In the genomic region with DNA sequence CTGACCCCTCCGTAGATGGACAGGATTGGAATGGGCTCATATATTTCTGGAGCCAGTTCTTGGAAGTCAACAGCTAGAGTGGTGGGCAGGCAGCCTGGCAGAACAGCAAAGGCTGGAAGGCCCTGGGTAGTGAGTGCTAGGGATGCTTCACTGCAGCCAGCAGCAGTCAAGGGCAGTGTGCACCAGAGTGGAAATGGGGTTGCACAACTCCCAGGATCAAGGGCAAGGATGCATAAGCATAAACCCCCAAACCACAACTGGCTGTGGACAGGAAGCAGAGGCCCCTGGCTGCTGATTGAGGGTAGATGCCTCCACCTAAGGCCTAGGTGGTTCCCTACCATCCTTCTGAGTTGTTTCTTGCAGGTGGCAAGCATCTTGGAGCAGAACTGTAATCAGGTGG, we compare ENCODE assay signal across 21 mouse cellular contexts. TPM values are rescaled to one million over a fixed set of nuclear protein-coding genes. Genes with fewer than 3 reads are reported as not detected.
DNase-seq lines count a peak whose midpoint lies in the region; ATAC-seq and TF ChIP-seq lines count a peak whose summit lies in the region.
"Had no signal": no experiment of that assay in that cellular context is flagged by ENCODE, and none has a peak within 500 bp of the region (broad histone marks: within the 10 kb centered on the region; RNA-seq: fewer than 3 reads in every experiment).

No protein-coding gene starts in this region.

- in situ Hi-C loops in CH12.LX (cut with MboI; ENCODE audit: low pct_ligation_motif_present, low pct_unique_long_range_greater_than_20kb, low sequenced_read_pairs): no loop called here

- no peaks in the 10 kb centered on the region for H3K9me3 ChIP-seq in liver, postnatal 0 days (ENCODE audit: low read length)
- H3K9me3 ChIP-seq in CH12.LX (replicated peaks; ENCODE audit: low read length): no peaks in the 10 kb centered on the region

- no peaks in the 10 kb centered on the region for H3K27me3 ChIP-seq in liver, postnatal 0 days (ENCODE audit: insufficient read depth, low read length)
- H3K27me3 ChIP-seq in CH12.LX (replicated peaks): no peaks in the 10 kb centered on the region

- 79% methylated on average over 1 of the region's 1 CpGs for WGBS in liver, postnatal 0 days (ENCODE audit: insufficient replicate concordance)

- H3K4me2 ChIP-seq in liver, postnatal 0 days (ENCODE audit: low read depth, low read length): no peak overlapping the region
- no peak overlapping the region for H3K4me2 ChIP-seq in CH12.LX (ENCODE audit: insufficient read depth, low read depth, poor library complexity, severe bottlenecking)

- no peaks in the 10 kb centered on the region for H3K79me2 ChIP-seq in CH12.LX (replicated peaks; ENCODE audit: control insufficient read depth, extremely low read depth, insufficient read depth, poor library complexity, severe bottlenecking)

- H3K4me1 ChIP-seq in liver, postnatal 0 days (ENCODE audit: insufficient read depth): no peaks in the 10 kb centered on the region
- peaks cover 0 to 14% of the 10 kb centered on the region in 2 experiments; a peak in 2 of 4 replicates for H3K4me1 ChIP-seq in CH12.LX (ENCODE audit: control insufficient read depth in 1 of 2, insufficient read depth in 2 of 2)

- 0 out of 2 replicates have a peak, but pooled peaks have one; percentile 3 for TF ChIP-seq CTCF in liver, postnatal 0 days (IDR thresholded peaks at IDR 0.05; ENCODE audit: low read depth)
- no peak for TF ChIP-seq CTCF in CH12.LX (conservative IDR thresholded peaks at IDR 0.05 in 1 of 2, IDR thresholded peaks at IDR 0.05 in 1 of 2; ENCODE audit: low read depth in 2 of 2, low read length in 2 of 2)

- no peak overlapping the region for H3K9ac ChIP-seq in liver, postnatal 0 days (replicated peaks)
- no peak overlapping the region for H3K9ac ChIP-seq in CH12.LX (ENCODE audit: insufficient read depth, low read depth)

- no peak for TF ChIP-seq RAD21 in CH12.LX (IDR thresholded peaks at IDR 0.05; ENCODE audit: low read depth, low read length)

- dilution Hi-C loops in CH12.LX (cut with MboI; ENCODE audit: extremely low pct_ligation_motif_present, extremely low pct_unique_long_range_greater_than_20kb, low sequenced_read_pairs): no loop called here

- ATAC-seq in liver, postnatal 0 days: no peak
- ATAC-seq in common myeloid progenitor, adult 5-6 weeks (replicated peaks; ENCODE audit: low read depth, poor library complexity, severe bottlenecking): peak; percentile 87

- TF ChIP-seq POLR2A in CH12.LX (IDR thresholded peaks at IDR 0.05; ENCODE audit: low read depth, low read length): no peak

- peak; percentile 38 for DNase-seq in adrenal gland, adult 2 months
- DNase-seq in adrenal gland, adult 18-20 months (ENCODE audit: low spot score in 2 of 2): no peak
- peak; percentile 16 for DNase-seq in liver, postnatal 0 days
- DNase-seq in liver (no peak), CH12.LX (ENCODE audit: extremely low read depth) (no peak)
- DNase-seq in neural tube, embryonic 10.5 days (ENCODE audit: extremely low spot score, low spot score): no peak
- no peak for DNase-seq in retina, postnatal 1 day
- DNase-seq: cerebellum, adult 9-10 months; heart, adult 18-20 months; kidney, adult 9 months; layer of hippocampus, adult 9-11 months; right cerebral cortex, postnatal 25 days; thymus, adult 18-20 months had no signal

- H3K4me3 ChIP-seq in liver, postnatal 0 days (ENCODE audit: low read depth, low read length): no peak overlapping the region
- H3K4me3 ChIP-seq in CH12.LX (replicated peaks in 1 of 3; ENCODE audit: low read depth in 2 of 3, low read length in 2 of 3, poor library complexity in 1 of 3): no peak overlapping the region

- H3K36me3 ChIP-seq in liver, postnatal 0 days (replicated peaks; ENCODE audit: insufficient read depth, low read length): peaks cover 7% of the 10 kb centered on the region
- peaks cover 8 to 40% of the 10 kb centered on the region in 2 experiments for H3K36me3 ChIP-seq in CH12.LX (replicated peaks in 1 of 2; ENCODE audit: control insufficient read depth in 1 of 2, insufficient read depth in 1 of 2, low read length in 1 of 2)

- no peak overlapping the region for H3K27ac ChIP-seq in liver, postnatal 0 days (ENCODE audit: low read depth)
- no peak overlapping the region for H3K27ac ChIP-seq in CH12.LX (ENCODE audit: insufficient read depth, low read depth)
- H3K27ac ChIP-seq: macrophage had no signal

- TF ChIP-seq EP300 in liver, postnatal 0 days (IDR thresholded peaks at IDR 0.05; ENCODE audit: low read depth): no peak
- no peak for TF ChIP-seq EP300 in CH12.LX (IDR thresholded peaks at IDR 0.05; ENCODE audit: low read length)

TF ChIP-seq in CH12.LX, 34 proteins besides CTCF, POLR2A, EP300 and RAD21:
- TF ChIP-seq POLR2AphosphoS2 (IDR thresholded peaks at IDR 0.05; ENCODE audit: low read depth, low read length) (0 out of 2 replicates have a peak, but pooled peaks have one; percentile 10), KAT2A (IDR thresholded peaks at IDR 0.05; ENCODE audit: insufficient replicate concordance, low read length) (no peak), IRF4 (IDR thresholded peaks at IDR 0.05; ENCODE audit: low read depth, low read length) (no peak), TBP (conservative IDR thresholded peaks at IDR 0.05; ENCODE audit: low read depth, low read length) (no peak), ZC3H11A (IDR thresholded peaks at IDR 0.05; ENCODE audit: low read depth, low read length) (no peak), ZKSCAN1 (IDR thresholded peaks at IDR 0.05; ENCODE audit: borderline replicate concordance, low read depth, low read length) (no peak), MXI1 (IDR thresholded peaks at IDR 0.05; ENCODE audit: low read depth, low read length) (no peak)

RNA-seq across cellular contexts. Expression of a gene that starts 12.4 kb away (rescaled TPM):
- total RNA-seq in adrenal gland, adult 2 months (2021): not detected
- not detected in 2 replicates for polyA plus RNA-seq in adrenal gland, adult 2 months (2012; rRNA removed)
- not detected for total RNA-seq in adrenal gland, adult 18-20 months (2021)
- polyA plus RNA-seq in liver, postnatal 0 days (2015; fragmentation: Nextera tagmentation; extraction: Ambion mirVana): not detected in 2 replicates
- total RNA-seq in CH12.LX (2012; rRNA removed): not detected in 2 replicates
- 0.11 TPM in 1 of 2 replicates, not detected in the other for total RNA-seq in CH12.LX (2014; rRNA removed)
- polyA plus RNA-seq in CH12.LX (2012; ENCODE audit: insufficient read length, low read depth): 0.11 TPM in 1 of 2 replicates, not detected in the other
- not detected in 2 replicates for total RNA-seq in common myeloid progenitor, adult 5-6 weeks (2017)
- total RNA-seq: heart, adult 18-20 months; liver, adult 2 months; monocyte, adult 5-6 weeks had no signal
- polyA plus RNA-seq: brain, embryonic 14.5 days; heart, postnatal 0 days; macrophage had no signal

RNA-seq across cellular contexts. Expression of a gene that starts 46.1 kb away (rescaled TPM):
- total RNA-seq in adrenal gland, adult 2 months (2021): not detected
- polyA plus RNA-seq in adrenal gland, adult 2 months (2012; rRNA removed): not detected in 2 replicates
- total RNA-seq in adrenal gland, adult 18-20 months (2021): not detected
- polyA plus RNA-seq in liver, postnatal 0 days (2015; fragmentation: Nextera tagmentation; extraction: Ambion mirVana): not detected in 2 replicates
- total RNA-seq in CH12.LX (2012; rRNA removed): not detected in 2 replicates
- 0.09 TPM in 1 of 2 replicates, not detected in the other for total RNA-seq in CH12.LX (2014; rRNA removed)
- 0.18 TPM in 1 of 2 replicates, not detected in the other for polyA plus RNA-seq in CH12.LX (2012; ENCODE audit: insufficient read length, low read depth)
- total RNA-seq in common myeloid progenitor, adult 5-6 weeks (2017): not detected in 2 replicates
- total RNA-seq: heart, adult 18-20 months; left cerebral cortex, postnatal 14 days; liver, adult 2 months; monocyte, adult 5-6 weeks had no signal
- polyA plus RNA-seq: brain, embryonic 14.5 days; embryonic facial prominence, embryonic 11.5 days; heart, postnatal 0 days; liver, adult 2 months; macrophage had no signal

Comparison
In these comparisons a context has a peak if more than half of its experiments do, and no peak if none do; other contexts are left out.
1. DNase-seq: peak in adrenal gland, adult 2 months (single experiment) and liver, postnatal 0 days (single experiment); none in adrenal gland, adult 18-20 months (0 of 2), liver (single experiment), CH12.LX (single experiment), neural tube, embryonic 10.5 days (single experiment) and retina, postnatal 1 day (single experiment).